Mouse (Mus musculus): Measurements from ENCODE around the gene Mfsd4b3. TPM values are rescaled to one million over a fixed set of nuclear protein-coding genes. Genes with fewer than 3 reads are reported as not detected.

Gene Mfsd4b3
- polyA plus RNA-seq (2012; rRNA removed), result 0.04 and 0.10 TPM in 2 replicates

DNA sequence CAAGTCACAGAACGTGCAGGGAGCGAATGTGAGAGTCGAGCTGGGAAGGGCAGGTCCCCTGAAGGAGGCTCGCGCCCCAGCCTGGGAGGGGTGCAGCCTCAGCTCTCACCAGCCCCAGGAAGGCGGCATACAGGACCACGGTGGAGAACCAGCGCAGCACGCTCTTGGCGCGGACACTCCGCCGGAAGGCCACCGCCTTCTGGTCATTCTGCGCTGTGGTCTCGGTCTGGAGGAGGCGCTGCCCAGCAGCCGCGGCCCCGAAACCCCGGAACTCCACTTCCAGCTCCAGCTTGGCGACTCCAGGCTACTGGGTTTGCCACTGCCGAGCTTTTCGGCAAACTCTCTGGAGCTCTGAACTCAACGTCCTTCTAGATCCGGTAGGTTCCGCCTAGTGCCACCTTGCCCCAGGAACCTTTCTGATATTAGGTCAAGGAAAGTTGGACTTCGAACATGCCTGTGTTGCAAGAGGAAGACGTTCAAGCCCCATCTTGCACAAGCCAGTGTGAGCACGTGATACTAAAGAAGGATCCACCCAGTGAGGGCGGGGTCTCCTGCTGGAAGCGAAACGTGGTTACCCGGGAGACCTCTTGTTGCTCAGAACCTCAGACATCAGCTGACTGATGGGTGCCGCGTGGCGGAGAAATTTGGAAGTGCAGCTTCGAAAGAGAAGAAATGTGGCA is at the start of gene Mfsd4b3:
Mfsd4b3 (minus strand) TSS at position 393 of the 680 bp plus-strand sequence.

DNA sequence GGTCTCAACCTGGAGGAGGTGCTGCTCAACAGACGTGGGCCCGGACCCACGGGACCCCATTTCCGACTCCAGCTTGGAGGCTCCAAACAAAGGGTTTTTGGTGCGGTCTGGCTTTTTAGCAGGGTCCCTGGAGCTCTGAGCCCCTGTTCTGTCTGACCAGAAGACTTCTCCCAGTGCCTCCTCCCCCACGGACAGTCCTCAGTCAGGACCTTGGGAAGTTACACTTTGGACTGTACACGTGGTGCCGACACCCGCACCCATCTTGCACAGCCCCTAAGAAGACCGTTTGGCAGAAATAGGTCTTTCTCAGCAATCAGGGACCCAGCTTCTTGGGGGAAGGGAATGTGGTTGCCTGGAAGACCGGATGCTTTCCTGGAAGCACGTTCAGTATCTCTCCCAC is 26.5 kb upstream of the Mfsd4b3 start, which contains the start of gene Mfsd4b5:
Mfsd4b5 (minus strand) TSS at position 181 of the 400 bp plus-strand sequence.

DNA sequence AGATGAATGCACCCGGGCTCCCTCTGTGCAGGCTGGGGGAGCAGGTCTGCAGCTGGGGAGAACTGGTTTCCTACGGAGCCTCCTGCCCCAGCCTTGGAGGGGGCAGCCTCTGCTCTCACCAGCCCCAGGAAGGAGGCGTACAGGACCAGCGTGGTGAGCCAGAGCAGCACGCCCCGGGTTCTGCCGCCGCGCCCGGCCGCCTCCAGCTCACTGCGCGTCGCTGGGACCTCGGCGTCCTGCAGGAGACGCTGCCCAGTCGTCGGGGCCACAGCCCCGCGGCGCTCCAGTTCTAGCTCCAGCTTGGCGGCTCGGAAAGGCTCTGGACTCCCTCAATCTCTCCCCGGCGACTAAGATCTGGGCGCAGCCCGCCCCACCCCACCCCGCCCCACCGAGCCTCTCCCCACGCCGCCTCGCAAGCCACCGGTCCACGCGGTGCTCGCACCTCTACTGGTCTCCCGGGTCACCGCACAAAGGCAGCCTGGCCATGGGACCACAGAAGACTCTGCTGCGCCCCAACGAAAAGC is 33.3 kb downstream of the Mfsd4b3 start, which contains the start of gene Mfsd4b2:
Mfsd4b2 (minus strand) TSS at position 308 of the 524 bp plus-strand sequence.

DNA sequence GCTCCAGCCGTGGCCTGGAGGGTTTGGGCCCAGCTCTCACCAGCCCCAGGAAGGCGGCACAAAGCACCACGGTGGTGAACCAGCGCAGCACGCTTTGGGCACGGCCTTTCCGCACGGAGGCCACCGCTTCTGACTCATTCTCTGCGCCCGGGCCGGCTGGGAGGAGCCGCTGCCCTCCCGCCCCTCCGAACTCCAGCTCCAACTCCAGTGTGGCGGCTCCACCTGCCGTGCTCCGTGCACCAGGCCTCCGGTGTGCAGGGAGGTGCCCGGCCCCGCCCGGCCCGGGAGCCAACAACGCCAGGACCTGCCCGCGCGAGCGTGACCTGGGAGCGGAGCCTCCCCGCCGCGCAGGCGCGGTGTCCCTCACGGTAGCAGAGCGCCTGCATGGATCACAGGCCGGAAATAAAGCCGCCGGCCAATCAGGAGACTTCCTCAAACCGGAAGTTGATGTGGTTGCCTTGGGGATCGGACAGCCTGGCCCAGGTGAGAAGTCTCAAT is 61.0 kb downstream of the Mfsd4b3 start, which contains the start of gene Mfsd4b4:
Mfsd4b4 (minus strand) TSS at position 365 of the 498 bp plus-strand sequence.

Other genes with a start within 250 kb of the Mfsd4b3 start
- 108 and 113 TPM in 2 replicates for gene Rev3l, start 228.0 kb downstream of the Mfsd4b3 start, polyA plus RNA-seq (2012; rRNA removed)
- 9.8 and 9.9 TPM in 2 replicates for gene Mfsd4b4, start 60.9 kb downstream of the Mfsd4b3 start, polyA plus RNA-seq (2012; rRNA removed)
- not detected in 2 replicates for gene Mfsd4b2, start 33.2 kb downstream of the Mfsd4b3 start, polyA plus RNA-seq (2012; rRNA removed)
- 0.04 and 0.10 TPM in 2 replicates for gene Mfsd4b5, start 26.5 kb upstream of the Mfsd4b3 start, polyA plus RNA-seq (2012; rRNA removed)
- 0.16 and 0.23 TPM in 2 replicates for gene Mfsd4b1, start 65.1 kb upstream of the Mfsd4b3 start, polyA plus RNA-seq (2012; rRNA removed)
- 3.8 and 5.4 TPM in 2 replicates for gene Slc16a10, start 182.1 kb upstream of the Mfsd4b3 start, polyA plus RNA-seq (2012; rRNA removed)